Mouse (Mus musculus) cerebellum, adult 8-10 months (tissue): ENCODE data around the gene Gm20388.
"Not testable (repeated sequence)": the region's sequence is repeated elsewhere in the genome, so short reads cannot be mapped to it uniquely, and the experiment has no call there.

ENCODE experiments used
- DNase-seq: peaks from one replicate; pipeline ENCODE4 v3.0.0; 2022

Gm20388 gene

GRCm38 (mm10) chr8:123497699-123498098 lies 3587.1 kb downstream of the Gm20388 start:
- DNase-seq = no peak

DNA sequence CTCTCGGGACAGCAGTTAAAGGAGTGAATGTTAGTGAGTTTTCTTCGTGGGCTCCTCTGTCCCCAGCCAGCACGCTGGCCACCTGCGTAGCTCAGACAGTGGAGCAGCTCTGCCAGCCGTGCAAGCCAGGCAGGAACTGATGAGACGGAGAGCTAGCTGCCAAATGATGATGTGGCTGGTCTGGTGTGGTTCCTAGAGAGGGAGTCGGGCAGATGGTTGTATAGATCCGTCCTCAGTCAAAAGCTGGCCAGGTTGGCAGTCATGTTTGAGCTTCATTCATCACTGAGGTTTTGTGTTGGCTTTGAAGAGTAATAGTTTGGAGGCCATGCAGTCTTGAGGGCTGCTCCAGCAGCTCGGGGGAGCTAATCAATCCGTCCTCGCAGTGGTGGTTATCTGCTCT lies 3588.3 kb downstream of the Gm20388 start:
- no peak for DNase-seq

DNA sequence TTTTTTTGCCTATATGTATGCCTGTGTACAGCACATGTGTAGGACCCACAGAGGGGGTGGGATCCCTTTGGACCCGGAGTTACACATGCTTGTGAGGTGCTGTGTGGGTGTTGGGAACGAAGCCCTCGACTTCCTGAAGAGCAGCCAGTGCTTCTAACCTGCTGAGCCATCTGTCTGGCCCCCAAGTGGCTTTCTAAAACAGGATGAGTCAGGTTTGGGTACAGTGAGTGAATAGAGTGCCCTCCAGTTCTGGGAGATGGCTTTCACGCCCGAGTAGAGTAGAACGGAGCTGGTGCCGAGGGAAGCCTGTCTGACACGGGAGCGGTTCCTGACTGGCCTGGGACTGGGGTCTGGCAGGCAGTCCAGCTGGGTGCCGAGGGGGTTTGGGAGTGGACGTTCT lies 3588.9 kb downstream of the Gm20388 start:
- DNase-seq = no peak

DNA sequence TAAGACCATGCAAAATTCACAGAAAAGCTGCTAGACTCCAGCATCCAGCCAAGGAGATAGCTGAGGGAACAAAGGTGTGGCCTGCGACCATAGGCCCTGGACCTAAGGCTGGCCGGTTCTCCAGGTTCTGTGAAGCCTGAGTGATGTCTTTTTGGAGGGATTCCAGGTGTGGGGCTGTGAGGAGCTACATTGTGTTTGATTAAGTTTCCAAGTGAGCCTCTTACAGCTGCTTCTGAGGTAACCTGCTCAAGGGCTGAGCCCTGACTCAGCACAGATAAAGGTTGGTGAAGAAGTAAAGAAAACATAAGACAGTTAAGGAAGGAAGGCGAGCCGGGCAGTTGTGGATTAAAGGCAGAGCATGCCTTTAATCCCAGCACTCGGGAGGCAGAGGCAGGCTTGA lies 3591.6 kb downstream of the Gm20388 start:
- DNase-seq = no peak

GRCm38 (mm10) chr8:123503801-123504467 lies 3593.3 kb downstream of the Gm20388 start:
- DNase-seq = no peak

DNA sequence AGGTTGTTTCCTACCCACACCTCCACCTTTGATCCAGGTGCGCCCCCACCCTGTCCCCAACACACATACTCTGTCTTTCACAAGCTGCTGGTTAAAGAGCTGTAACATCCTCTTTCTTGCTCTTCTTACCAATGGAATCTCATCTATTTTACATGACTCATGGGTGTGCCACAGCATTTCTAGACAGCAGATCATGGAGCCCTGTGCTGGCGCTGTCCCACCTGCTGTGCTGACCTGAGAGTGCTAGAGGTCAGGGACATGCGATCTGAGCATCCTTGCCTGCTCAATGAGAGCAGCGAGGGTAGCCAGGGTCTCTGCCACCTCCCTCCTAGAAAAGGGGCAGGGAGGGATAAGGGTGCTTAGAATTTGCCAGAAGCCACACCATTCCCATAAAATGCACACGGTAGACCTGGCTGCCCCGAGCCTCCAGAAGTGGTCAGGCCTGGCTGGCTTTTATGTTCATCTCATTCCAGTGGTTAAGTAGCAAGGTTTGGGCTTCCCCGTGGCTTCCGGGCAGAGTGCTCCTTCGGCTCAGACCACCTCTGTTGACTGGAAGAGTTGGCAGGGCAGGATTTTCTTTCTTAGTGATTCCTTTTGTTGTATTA lies 3594.1 kb downstream of the Gm20388 start:
- no peak for DNase-seq

DNA sequence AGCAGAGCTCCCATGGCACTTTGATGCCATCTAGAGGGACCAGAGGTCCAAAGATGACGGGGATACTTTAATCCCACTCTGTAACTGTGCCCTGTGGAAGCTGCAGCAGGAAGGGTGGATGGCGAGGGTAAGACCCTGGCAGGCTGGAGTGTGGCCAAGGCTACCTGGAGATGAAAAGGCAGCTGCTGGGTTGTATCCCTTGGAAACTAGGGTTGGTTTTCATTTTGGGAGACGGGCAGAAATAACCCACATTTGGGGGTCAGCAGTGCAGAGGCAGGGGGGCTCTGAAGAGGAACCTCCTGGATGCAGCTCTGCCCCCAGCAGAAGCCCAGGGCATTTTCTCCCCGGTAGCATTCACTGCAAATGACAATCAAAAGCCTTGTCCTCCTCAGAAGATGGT lies 3594.6 kb downstream of the Gm20388 start:
- no peak for DNase-seq

DNA sequence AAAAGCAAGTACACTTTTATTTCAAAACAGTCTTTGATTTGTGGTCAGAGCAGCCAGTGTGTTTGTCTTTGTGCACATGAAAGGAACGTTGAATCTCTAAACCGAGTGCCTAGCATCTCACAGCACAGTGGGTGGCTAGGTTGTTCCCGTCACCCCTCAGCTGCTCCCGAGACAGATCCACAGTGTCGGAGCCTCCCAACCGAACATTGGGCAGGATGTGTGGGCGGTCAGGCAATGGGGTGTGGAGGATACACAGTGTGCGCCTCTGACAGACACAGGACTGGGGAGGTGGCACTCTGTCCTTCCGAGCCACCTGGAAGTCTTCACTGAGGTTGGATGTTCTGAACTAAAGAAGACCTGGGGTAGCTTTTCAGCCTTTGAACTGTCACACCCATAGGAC lies 3595.1 kb downstream of the Gm20388 start:
- DNase-seq = no peak

- DNase-seq = no peak
Observed at GRCm38 (mm10) chr8:123507153-123507552, 3596.5 kb downstream of the Gm20388 start.

DNA sequence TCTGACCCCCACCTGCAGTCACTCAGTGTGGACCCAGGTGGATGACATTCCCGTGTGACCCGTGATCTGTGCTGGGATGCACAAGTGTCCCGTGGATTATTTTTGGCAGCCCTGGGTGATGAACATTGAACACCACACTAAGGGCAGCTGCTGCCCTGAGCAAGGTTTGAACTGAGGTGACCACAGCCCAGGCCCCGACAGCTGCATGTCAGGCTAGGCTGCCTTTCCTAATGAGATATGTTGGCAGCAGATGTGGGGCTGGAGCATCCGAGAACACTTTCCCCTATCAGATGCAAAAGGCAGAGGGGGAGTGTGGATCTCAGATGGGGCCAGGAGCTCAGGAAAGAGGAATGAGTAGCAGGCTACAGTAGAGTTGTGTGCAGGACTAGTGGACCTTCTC lies 3600.2 kb downstream of the Gm20388 start:
- no peak for DNase-seq

DNA sequence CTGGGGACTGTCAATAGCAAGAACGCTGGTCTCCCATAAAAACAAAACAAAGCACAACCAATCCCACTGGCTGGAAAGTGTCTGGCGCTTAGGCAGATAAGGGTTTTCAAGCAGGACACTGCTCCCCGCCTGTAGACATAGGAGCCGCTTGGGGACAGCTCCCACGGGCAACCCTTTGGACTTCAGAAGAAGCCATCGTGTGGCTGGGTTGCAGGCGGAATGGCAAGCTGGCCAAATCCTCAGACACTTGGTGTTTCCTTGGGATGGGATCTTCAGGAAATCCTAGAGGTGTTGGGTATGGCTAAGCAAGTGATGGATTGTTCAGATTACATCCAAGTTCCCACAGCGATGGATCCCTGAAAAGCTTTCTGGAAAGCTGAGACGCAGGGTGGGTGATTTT lies 3603.5 kb downstream of the Gm20388 start:
- no peak for DNase-seq

- peak; percentile 37 for DNase-seq
Observed at GRCm38 (mm10) chr8:123514781-123515539, 3604.3 kb downstream of the Gm20388 start, which contains the start of gene Dbndd1. Dbndd1 (minus strand) TSS chr8:123515463.

DNA sequence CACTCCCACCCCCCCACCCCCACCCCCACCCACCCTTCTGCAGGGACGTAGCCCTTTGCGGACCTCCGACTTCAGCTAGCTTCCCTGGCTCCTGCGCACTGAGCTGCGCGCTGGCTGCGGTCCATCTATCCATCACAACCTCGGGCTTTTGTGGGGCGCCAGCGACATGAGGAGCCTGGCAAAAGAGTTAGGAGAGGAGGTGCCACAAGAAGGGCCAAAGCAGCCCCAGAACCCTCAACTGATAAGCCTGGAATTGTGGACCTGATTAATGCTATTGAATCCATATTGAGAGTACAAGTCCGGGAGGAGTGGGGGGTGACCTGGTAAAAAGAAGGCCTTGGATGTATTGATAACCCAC lies 3604.9 kb downstream of the Gm20388 start:
- peak; percentile 33 for DNase-seq

GRCm38 (mm10) chr8:123516596-123516995 lies 3606.0 kb downstream of the Gm20388 start:
- DNase-seq = no peak

GRCm38 (mm10) chr8:123518172-123518571 lies 3607.5 kb downstream of the Gm20388 start:
- no peak for DNase-seq

- DNase-seq = peak; percentile 83
Observed at GRCm38 (mm10) chr8:123518667-123519066, 3608.0 kb downstream of the Gm20388 start, which contains the start of gene Gas8. Gas8 (plus strand) TSS chr8:123518834.

GRCm38 (mm10) chr8:123520048-123520447 lies 3609.4 kb downstream of the Gm20388 start:
- not testable (repeated sequence) for DNase-seq

GRCm38 (mm10) chr8:123527720-123528489 lies 3617.3 kb downstream of the Gm20388 start:
- no peak for DNase-seq

DNA sequence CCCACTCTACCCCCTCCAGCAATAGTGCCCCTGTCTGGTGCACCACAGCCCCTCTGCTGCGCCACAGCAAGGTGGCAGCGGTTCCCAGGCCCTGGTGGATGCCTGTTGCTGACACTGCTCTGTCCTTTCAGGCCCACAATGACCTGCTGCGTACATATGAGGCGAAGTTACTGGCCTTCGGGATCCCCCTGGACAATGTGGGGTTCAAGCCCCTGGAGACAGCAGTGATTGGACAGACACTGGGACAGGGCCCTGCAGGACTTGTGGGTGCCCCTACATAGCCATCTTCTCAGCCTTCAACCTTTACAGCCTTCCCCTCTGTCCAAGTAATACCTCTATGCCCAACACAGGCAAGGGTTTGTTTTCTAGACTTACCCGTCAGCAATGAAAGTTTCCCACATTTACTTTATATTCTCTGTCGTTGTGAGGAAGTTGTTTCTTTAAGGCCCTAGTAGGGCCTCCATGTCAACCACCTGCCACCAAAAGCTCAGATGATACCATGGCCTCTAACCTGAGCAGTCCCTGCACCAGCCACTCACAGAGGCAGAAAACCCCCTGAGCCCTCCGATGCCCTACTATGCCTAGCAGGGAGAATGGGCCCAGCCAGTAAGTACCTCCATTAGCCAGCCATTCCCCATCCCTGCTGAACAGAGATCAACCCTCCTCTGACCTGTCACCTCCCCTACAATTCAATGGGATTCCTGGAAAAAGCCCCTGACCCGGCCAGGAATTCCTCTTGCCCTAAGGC lies 3625.8 kb downstream of the Gm20388 start:
- DNase-seq = no peak

DNA sequence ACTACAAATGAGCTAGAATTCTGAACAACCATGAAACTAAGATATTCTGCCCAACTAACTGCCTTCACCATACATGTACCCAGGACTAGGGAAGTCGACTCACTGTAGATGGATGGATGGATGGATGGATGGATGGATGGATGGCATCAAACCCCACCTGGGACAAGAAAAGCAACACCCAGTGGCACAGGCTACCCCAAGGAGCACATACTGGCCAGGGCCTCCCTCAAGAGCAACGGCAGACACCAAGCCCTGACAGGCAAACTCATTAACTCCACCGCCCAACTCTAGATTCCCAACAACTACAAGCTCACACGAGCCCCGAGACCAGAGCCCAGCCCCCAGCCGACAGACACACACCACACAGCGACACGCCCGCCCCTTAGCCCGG lies 3626.3 kb downstream of the Gm20388 start:
- DNase-seq = no peak

GRCm38 (mm10) chr8:123537641-123538040 lies 3627.0 kb downstream of the Gm20388 start:
- DNase-seq = not testable (repeated sequence)

GRCm38 (mm10) chr8:123564221-123564620 lies 3653.6 kb downstream of the Gm20388 start:
- DNase-seq = not testable (repeated sequence)
